Mouse (Mus musculus) erythroblast, embryonic 14.5 days (primary cell): ENCODE data around the gene D930007J09Rik.

Source experiments
- GATA1 ChIP-seq: IDR thresholded peaks from 2 replicates; pipeline ENCODE4 v1.6.1; 2012; ENCODE audit warnings: low read length, inconsistent platforms, mixed read lengths
- TAL1 ChIP-seq: IDR thresholded peaks from 3 replicates; pipeline ENCODE4 v1.6.1; 2012; ENCODE audit warnings: low read length, inconsistent platforms, mixed read lengths

- TF ChIP-seq GATA1: no peak
- no peak for TF ChIP-seq TAL1
Observed at GRCm38 (mm10) chr13:32833237-32833636, 30.6 kb upstream of the D930007J09Rik start.
